Mouse (Mus musculus) testis, adult 10 weeks (tissue): ENCODE measurements around the gene Mup3. TPM values are rescaled to one million over a fixed set of nuclear protein-coding genes. Genes with fewer than 3 reads are reported as not detected.

Source experiments
- polyA plus RNA-seq: library from polyadenylated mRNA; stranded (reverse); fragments of 350-450 nt; fragmentation: Illumina TruSeq; extraction: RNeasy Lipid Tissue Mini Kit (QIAGEN cat#74804); gene quantifications from one replicate; pipeline ENCODE4 v1.2.3, GENCODE M21; 2014; ENCODE audit warnings: low read depth, low replicate concordance

The Mup3 gene
- polyA plus RNA-seq = 0.90 TPM

GRCm38 (mm10) chr4:62087241-62087640, at the start of gene Mup3:
Mup3 (minus strand) TSS chr4:62087342.

GRCm38 (mm10) chr4:62054058-62054457, 33.1 kb downstream of the Mup3 start, which contains the start of gene Mup20:
Mup20 (minus strand) TSS chr4:62054158.

Other genes starting within 250 kb of the Mup3 start
- not detected for gene Mup20, start 33.2 kb downstream of the Mup3 start, polyA plus RNA-seq
- not detected for gene Mup21, start 63.5 kb upstream of the Mup3 start, polyA plus RNA-seq
- gene Zfp37, start 143.7 kb upstream of the Mup3 start, polyA plus RNA-seq = 594 TPM
- 8.0 TPM for gene Slc31a2, start 175.2 kb upstream of the Mup3 start, polyA plus RNA-seq